Mouse (Mus musculus) cortical plate, adult 2 months (tissue): ENCODE measurements around the gene Ptprd.

Experiments
- CTCF ChIP-seq: fragments of 200-500 bp; IDR thresholded peaks from 2 replicates; pipeline ENCODE4 v1.5.1; 2011; ENCODE audit warnings: mild to moderate bottlenecking, control low read depth, low read length; ENCODE audit not compliant: insufficient read depth; ENCODE audit errors: extremely low read depth
- POLR2A ChIP-seq: fragments of 200-500 bp; IDR thresholded peaks from 2 replicates; pipeline ENCODE4 v1.6.1; 2011; ENCODE audit warnings: mild to moderate bottlenecking, low read length, control low read depth; ENCODE audit not compliant: insufficient read depth; ENCODE audit errors: extremely low read depth

- TF ChIP-seq CTCF (no peak), POLR2A (no peak)
These were observed 1887.3 kb downstream of the Ptprd start for GRCm38 (mm10) chr4:76324509-76324908.
